Mouse (Mus musculus) ES-E14 (cell line): ENCODE data around the gene Apbb1ip. TPM values are rescaled to one million over a fixed set of nuclear protein-coding genes. Genes with fewer than 3 reads are reported as not detected.

ENCODE experiments used
- DNase-seq: peaks from one replicate; pipeline ENCODE4 v3.0.0-alpha.2; 2013; ENCODE audit warnings: low read depth, low spot score
- H3K27ac ChIP-seq: 2 replicates; pipeline ENCODE4 v1.5.1; 2012; ENCODE audit warnings: low read depth, mild to moderate bottlenecking, low read length, moderate library complexity, mixed read lengths; ENCODE audit not compliant: poor library complexity, insufficient read depth, severe bottlenecking
- H3K36me3 ChIP-seq: 2 replicates; pipeline ENCODE4 v1.6.1; 2012; ENCODE audit warnings: mild to moderate bottlenecking, low read length, moderate library complexity, mixed read lengths; ENCODE audit not compliant: control insufficient read depth, poor library complexity, insufficient read depth, severe bottlenecking
- H3K4me1 ChIP-seq, 2 experiments: fragments of 150-350 bp in 1 of 2; sonication (generic) in 1 of 2; 2 replicates each; pipeline ENCODE4 v1.6.1; 2012; ENCODE audit warnings: low read length in 2 of 2, mild to moderate bottlenecking in 1 of 2, mixed read lengths in 1 of 2; ENCODE audit not compliant: control insufficient read depth in 2 of 2, insufficient read depth in 2 of 2, poor library complexity in 1 of 2
- H3K4me3 ChIP-seq, 2 experiments: fragments of 150-350 bp in 1 of 2; sonication (generic) in 1 of 2; 2 replicates each; pipeline ENCODE4 v1.5.1; 2012; ENCODE audit warnings: low read length in 2 of 2, low read depth in 1 of 2, mild to moderate bottlenecking in 1 of 2, mixed read lengths in 1 of 2; ENCODE audit not compliant: insufficient read depth in 1 of 2, poor library complexity in 1 of 2, severe bottlenecking in 1 of 2
- H3K9ac ChIP-seq: 2 replicates; pipeline ENCODE4 v1.6.1; 2012; ENCODE audit warnings: low read depth, mild to moderate bottlenecking, low read length, mixed read lengths; ENCODE audit not compliant: poor library complexity, insufficient read depth, severe bottlenecking
- H3K9me3 ChIP-seq: fragments of 150-350 bp; sonication (generic); 2 replicates; pipeline ENCODE4 v1.6.1; 2012; ENCODE audit warnings: low read depth, mild to moderate bottlenecking, low read length; ENCODE audit not compliant: control insufficient read depth, insufficient read depth
- CHD2 ChIP-seq: IDR thresholded peaks from 2 replicates; pipeline ENCODE4 v1.6.1; 2014; ENCODE audit warnings: mild to moderate bottlenecking, low read depth, low read length, inconsistent platforms
- HCFC1 ChIP-seq: IDR thresholded peaks from 2 replicates; pipeline ENCODE4 v1.6.1; 2012; ENCODE audit warnings: low read length, inconsistent platforms, borderline replicate concordance; ENCODE audit not compliant: insufficient read depth
- MAFK ChIP-seq: IDR thresholded peaks from 2 replicates; pipeline ENCODE4 v1.6.1; 2014; ENCODE audit warnings: mild to moderate bottlenecking, low read depth, low read length, inconsistent platforms; ENCODE audit not compliant: insufficient read depth
- ZC3H11A ChIP-seq: IDR thresholded peaks from 2 replicates; pipeline ENCODE4 v1.6.1; 2012; ENCODE audit warnings: low read depth, mild to moderate bottlenecking, inconsistent platforms, low read length, borderline replicate concordance
- ZNF384 ChIP-seq: IDR thresholded peaks from 2 replicates; pipeline ENCODE4 v1.6.1; 2012; ENCODE audit warnings: low read depth, low read length, inconsistent platforms
- in situ Hi-C, 2 experiments: fragments of 600-800 bp; cut with MboI; formaldehyde crosslinking; loops; one replicate each; pipeline ENCODE4 v1.15.1; 2025; ENCODE audit warnings: low sequenced_read_pairs in 2 of 2, inconsistent platforms in 1 of 2; ENCODE audit not compliant: unreplicated experiment in 2 of 2
- total RNA-seq: library from RNA; depleted of rRNA; stranded (reverse); fragments of 300-350 nt; gene quantifications from 2 replicates; pipeline ENCODE4 v1.2.3, GENCODE M21; 2012; rRNA removed

Apbb1ip gene
- total RNA-seq, 1 experiment = 0.18 TPM

GRCm38 (mm10) chr2:22914421-22914820 is 140.5 kb downstream of the Apbb1ip start:
- no peak for DNase-seq
- TF ChIP-seq CHD2 (no peak), ZNF384 (no peak), HCFC1 (no peak), MAFK (no peak), ZC3H11A (no peak)
- Histone ChIP-seq H3K9me3 (no peaks in the 10 kb centered on the region), H3K27ac (no peak overlapping the region), H3K36me3 (peaks cover 12% of the 10 kb centered on the region), H3K4me3 (no peak overlapping the region), H3K4me1 (no peaks in the 10 kb centered on the region), H3K9ac (no peak overlapping the region)
- in situ Hi-C loops = no loop called here

DNA sequence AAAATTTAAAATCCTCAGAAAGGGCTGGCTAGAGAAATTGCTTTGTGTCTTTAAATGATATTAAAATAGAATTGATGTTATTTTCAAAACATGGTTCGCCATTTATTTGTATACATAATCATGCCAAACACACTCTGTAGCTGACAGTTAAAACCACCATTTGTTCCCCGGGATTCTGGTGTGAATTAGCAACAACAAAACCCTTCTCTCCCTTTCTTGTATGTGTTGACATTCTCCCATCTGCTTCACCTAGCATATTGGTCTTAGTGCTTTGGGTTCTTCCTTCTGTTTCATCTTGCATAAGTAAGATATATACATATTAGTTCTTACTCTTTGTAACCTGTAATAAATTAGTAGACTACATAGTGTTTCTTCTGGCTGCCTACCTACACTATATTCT is 144.8 kb downstream of the Apbb1ip start:
- Histone ChIP-seq H3K27ac (no peak overlapping the region), H3K9ac (no peak overlapping the region), H3K4me1 (no peaks in the 10 kb centered on the region), H3K4me3 (no peak overlapping the region), H3K9me3 (no peaks in the 10 kb centered on the region), H3K36me3 (peaks cover 10% of the 10 kb centered on the region)
- DNase-seq = no peak
- TF ChIP-seq ZC3H11A (no peak), ZNF384 (no peak), HCFC1 (no peak), CHD2 (no peak), MAFK (no peak)
- in situ Hi-C loops = no loop called here

Other genes with a start within 250 kb of the Apbb1ip start
- 0.13 TPM in 1 of 2 replicates, not detected in the other for gene Gad2, start 151.9 kb upstream of the Apbb1ip start, total RNA-seq
- gene Pdss1, start 121.4 kb downstream of the Apbb1ip start, total RNA-seq = 30.4 and 31.9 TPM in 2 replicates